Mouse (Mus musculus) T-helper 17 cell (primary cell): ENCODE results near the gene Pdlim5.
"Not testable (repeated sequence)": the region's sequence is repeated elsewhere in the genome, so short reads cannot be mapped to it uniquely, and the experiment has no call there.

ENCODE experiments used
- in situ Hi-C, 2 experiments: fragments of 300-600 bp; cut with MboI, MseI; formaldehyde crosslinking; loops; 1 replicate in 1 of 2; 2 replicates in 1 of 2; pipeline ENCODE4 v1.15.1; 2025; ENCODE audit warnings: high pct_unique_total_duplicates in 2 of 2

Gene Pdlim5

DNA sequence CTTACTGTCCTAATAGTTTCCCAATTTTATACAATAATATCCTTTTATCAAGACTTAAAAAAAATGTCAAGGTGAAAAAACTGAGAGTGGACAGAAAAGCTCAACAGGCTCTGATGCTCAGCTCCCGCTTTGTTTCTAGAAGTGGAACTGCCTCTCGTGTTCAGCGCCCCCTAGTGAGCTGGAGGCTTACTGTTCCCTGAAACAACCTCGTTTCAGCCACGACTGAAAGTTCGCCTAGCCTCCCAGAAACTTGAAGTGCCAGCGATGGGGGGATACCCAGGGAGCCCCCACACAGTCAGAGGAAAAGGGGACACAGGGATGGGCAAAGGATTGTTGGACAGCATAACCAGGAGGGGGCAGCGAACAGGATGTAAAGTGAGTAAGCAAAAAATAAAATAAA is 199.4 kb downstream of the Pdlim5 start:
- in situ Hi-C loops, result no loop called here

DNA sequence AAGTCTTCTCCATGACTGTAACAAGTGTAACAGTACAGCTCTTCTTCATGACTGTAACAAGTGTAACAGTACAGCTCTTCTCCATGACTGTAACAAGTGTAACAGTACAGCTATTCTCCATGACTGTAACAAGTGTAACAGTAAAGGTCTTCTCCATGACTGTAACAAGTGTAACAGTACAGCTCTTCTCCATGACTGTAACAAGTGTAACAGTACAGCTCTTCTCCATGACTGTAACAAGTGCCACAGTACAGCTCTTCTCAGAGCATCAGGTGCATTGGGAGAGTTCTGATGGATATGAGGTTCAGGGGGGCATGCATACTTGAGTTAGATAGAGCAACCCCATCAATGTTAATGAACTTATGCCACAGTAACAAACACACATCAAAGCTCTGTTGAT is 203.9 kb downstream of the Pdlim5 start:
- in situ Hi-C loops, result not testable (repeated sequence)
